In the genomic region with DNA sequence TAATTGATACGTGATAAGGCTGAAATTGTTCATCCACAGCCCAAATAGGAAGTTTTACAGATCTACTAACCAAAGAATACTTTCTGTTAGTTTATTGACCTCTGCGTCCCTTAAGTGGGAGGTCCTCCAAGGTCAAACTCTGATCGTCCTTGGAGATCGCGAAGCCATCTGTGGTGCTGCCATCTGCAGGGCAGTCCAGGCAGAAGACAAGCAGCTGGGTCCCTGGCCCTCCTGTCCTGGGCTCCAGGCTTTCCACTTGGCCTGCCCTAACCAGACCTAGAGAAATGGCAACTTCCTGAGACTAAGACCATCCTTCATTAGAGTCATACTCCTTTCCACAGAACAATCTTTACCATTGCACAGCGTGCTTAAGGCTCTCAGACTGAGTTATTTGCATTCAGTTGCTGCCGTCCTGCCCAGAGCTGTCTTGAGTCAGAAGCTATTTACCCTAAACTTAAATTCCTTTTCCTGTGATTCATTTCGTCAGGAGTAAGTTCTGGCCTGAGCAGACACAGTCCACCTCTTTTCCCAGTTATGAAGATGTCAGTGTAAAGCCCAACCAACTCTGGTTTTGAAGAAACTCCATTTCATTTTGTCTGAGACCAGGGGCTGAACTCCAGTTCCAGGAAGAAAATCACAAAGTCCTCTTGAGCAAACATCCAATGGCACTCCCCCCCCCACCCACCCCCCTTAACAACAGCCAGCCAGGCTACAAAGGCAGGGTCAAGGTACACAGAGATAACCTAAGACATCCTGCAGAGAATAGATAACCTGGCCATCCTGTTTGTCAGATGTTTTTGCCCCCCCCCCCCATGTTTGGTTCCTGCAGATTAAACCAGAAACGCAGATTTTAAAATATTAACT, we compare ENCODE assay signal across 8 mouse cellular contexts. TPM values are rescaled to one million over a fixed set of nuclear protein-coding genes. Genes with fewer than 3 reads are reported as not detected.
DNase-seq lines count a peak whose midpoint lies in the region; ATAC-seq lines count a peak whose summit lies in the region.

No protein-coding gene starts in this region.

- peak; percentile 17 for DNase-seq in CD4-positive, CD25-positive, alpha-beta regulatory T cell, adult 2 months (ENCODE audit: low read depth, low spot score)
- DNase-seq in kidney, postnatal 4 days = peak; percentile 7 to 14
- DNase-seq in kidney, adult 11 months = no peak
- peak; percentile 14 for DNase-seq in embryo, embryonic 11 days
- no peak for DNase-seq in thymus, postnatal 14 days
- DNase-seq in gastrocnemius, adult 18-20 months (ENCODE audit: low spot score) = no peak

- no peak for ATAC-seq in CD4-positive, CD25-positive, alpha-beta regulatory T cell, adult 4 months
- ATAC-seq in megakaryocyte, adult 5-6 weeks (ENCODE audit: poor library complexity, severe bottlenecking) = 0 out of 2 replicates have a peak, but pooled peaks have one; percentile 30

RNA-seq across cellular contexts. Expression of a gene that starts 35.0 kb away (rescaled TPM):
- polyA plus RNA-seq in CD4-positive, CD25-positive, alpha-beta regulatory T cell, adult 4 months (2017; shearing (Covaris generic)) = 1 to 10 TPM in 1 of 2 experiments, under 1 TPM in 1; 0.95 to 2.0 TPM
- total RNA-seq in megakaryocyte, adult 5-6 weeks (2015) = 0.02 and 0.30 TPM in 2 replicates
- 0.26 TPM in 1 of 2 replicates, not detected in the other for total RNA-seq in megakaryocyte, adult 5-6 weeks (2017)
- total RNA-seq in gastrocnemius, adult 18-20 months (2021) = 100 to 1,000 TPM; 386 to 405 TPM

RNA-seq across cellular contexts. Expression of a gene that starts 38.0 kb away (rescaled TPM):
- 1 to 10 TPM; 4.8 to 9.4 TPM for polyA plus RNA-seq in CD4-positive, CD25-positive, alpha-beta regulatory T cell, adult 4 months (2017; shearing (Covaris generic))
- 133 and 151 TPM in 2 replicates for total RNA-seq in megakaryocyte, adult 5-6 weeks (2015)
- 55.1 and 85.7 TPM in 2 replicates for total RNA-seq in megakaryocyte, adult 5-6 weeks (2017)
- total RNA-seq in gastrocnemius, adult 18-20 months (2021) = 10 to 100 TPM; 24.3 to 49.2 TPM

Comparison
In these comparisons a context has a peak if more than half of its experiments do, and no peak if none do; other contexts are left out.
1. DNase-seq: peak in CD4-positive, CD25-positive, alpha-beta regulatory T cell, adult 2 months (single experiment), kidney, postnatal 4 days (2 of 2) and embryo, embryonic 11 days (single experiment); none in kidney, adult 11 months (single experiment), thymus, postnatal 14 days (single experiment) and gastrocnemius, adult 18-20 months (single experiment).
2. RNA of a gene that starts 35.0 kb away (total RNA-seq): 386 to 405 TPM in gastrocnemius, adult 18-20 months; 0.02 to 0.30 TPM in megakaryocyte, adult 5-6 weeks; every median in the first group is over 100 times any median in the second.